Comparison of ENCODE assay signal across 8 mouse cellular contexts in genomic region chr5:111154586-111154985, GRCm38 (mm10).
A peak's percentile ranks its signal among the peaks of the same experiment; 100 is the strongest.
DNase-seq lines count a peak whose midpoint lies in the region; ATAC-seq and TF ChIP-seq lines count a peak whose summit lies in the region.

No protein-coding gene starts in this region.

- 33% methylated on average over 7 of the region's 7 CpGs for WGBS in midbrain, embryonic 11.5 days
- WGBS in midbrain, embryonic 15.5 days: 16% methylated on average over 7 of the region's 7 CpGs
- 16% methylated on average over 7 of the region's 7 CpGs for whole genome bisulfite sequencing in limb, embryonic 12.5 days
- WGBS in stomach, postnatal 0 days: 43% methylated on average over 7 of the region's 7 CpGs

- no peaks in the 10 kb centered on the region for H3K27me3 ChIP-seq in midbrain, embryonic 11.5 days (ENCODE audit: control insufficient read depth, insufficient read depth, low read length)
- H3K27me3 ChIP-seq in midbrain, embryonic 15.5 days (replicated peaks): no peaks in the 10 kb centered on the region
- no peaks in the 10 kb centered on the region for H3K27me3 ChIP-seq in limb, embryonic 12.5 days
- no peaks in the 10 kb centered on the region for H3K27me3 ChIP-seq in stomach, postnatal 0 days (ENCODE audit: control insufficient read depth, insufficient read depth, low read length)

- H3K9ac ChIP-seq in midbrain, embryonic 11.5 days (ENCODE audit: low read length): no peak overlapping the region
- H3K9ac ChIP-seq in midbrain, embryonic 15.5 days: no peak overlapping the region
- H3K9ac ChIP-seq in limb, embryonic 12.5 days (replicated peaks): no peak overlapping the region
- H3K9ac ChIP-seq in stomach, postnatal 0 days (ENCODE audit: low read length): no peak overlapping the region

- H3K27ac ChIP-seq in midbrain, embryonic 11.5 days (ENCODE audit: low read depth, low read length): no peak overlapping the region
- no peak overlapping the region for H3K27ac ChIP-seq in midbrain, embryonic 15.5 days
- H3K27ac ChIP-seq in limb, embryonic 12.5 days: peak overlapping the region; percentile 47
- H3K27ac ChIP-seq in stomach, postnatal 0 days (replicated peaks): peak overlapping the region; percentile 30; the same call in 1 of the 2 replicates

- DNase-seq in midbrain, embryonic 11.5 days (ENCODE audit: low spot score, missing footprints): no peak
- peak; percentile 61 for DNase-seq in heart, postnatal 25 days (ENCODE audit: low spot score)
- no peak for DNase-seq in stomach, postnatal 0 days (ENCODE audit: low spot score)
- no peak for DNase-seq in spleen, adult 12 weeks (ENCODE audit: low spot score)
- no peak for DNase-seq in thymus, postnatal 10 days (ENCODE audit: low spot score in 2 of 2)

- H3K4me2 ChIP-seq in midbrain, embryonic 11.5 days: no peak overlapping the region
- H3K4me2 ChIP-seq in midbrain, embryonic 15.5 days: no peak overlapping the region
- H3K4me2 ChIP-seq in limb, embryonic 12.5 days: peak overlapping the region; percentile 9
- no peak overlapping the region for H3K4me2 ChIP-seq in stomach, postnatal 0 days (replicated peaks; ENCODE audit: low read depth)

- TF ChIP-seq CTCF in stomach, postnatal 0 days (IDR thresholded peaks at IDR 0.05; ENCODE audit: low read depth): no peak

- peaks cover 27% of the 10 kb centered on the region for H3K4me1 ChIP-seq in midbrain, embryonic 11.5 days (ENCODE audit: control insufficient read depth, insufficient read depth, low read length)
- H3K4me1 ChIP-seq in midbrain, embryonic 15.5 days: peaks cover 52% of the 10 kb centered on the region
- H3K4me1 ChIP-seq in limb, embryonic 12.5 days (replicated peaks): peaks cover 57% of the 10 kb centered on the region
- no peaks in the 10 kb centered on the region for H3K4me1 ChIP-seq in stomach, postnatal 0 days (replicated peaks; ENCODE audit: control insufficient read depth, insufficient read depth)

- TF ChIP-seq EP300 in stomach, postnatal 0 days (optimal IDR thresholded peaks at IDR 0.05): no peak

- intact Hi-C loops in heart, postnatal 25 days (cut with DNase I): no loop called here

- no peak overlapping the region for H3K4me3 ChIP-seq in midbrain, embryonic 11.5 days (ENCODE audit: low read depth, low read length)
- H3K4me3 ChIP-seq in midbrain, embryonic 15.5 days: no peak overlapping the region
- H3K4me3 ChIP-seq in limb, embryonic 12.5 days (replicated peaks): no peak overlapping the region
- no peak overlapping the region for H3K4me3 ChIP-seq in stomach, postnatal 0 days (ENCODE audit: low read depth, low read length)

- H3K9me3 ChIP-seq in midbrain, embryonic 11.5 days (ENCODE audit: control insufficient read depth, low read length): no peaks in the 10 kb centered on the region
- H3K9me3 ChIP-seq in midbrain, embryonic 15.5 days: no peaks in the 10 kb centered on the region
- H3K9me3 ChIP-seq in limb, embryonic 12.5 days: no peaks in the 10 kb centered on the region
- no peaks in the 10 kb centered on the region for H3K9me3 ChIP-seq in stomach, postnatal 0 days (ENCODE audit: control insufficient read depth, low read length)

- H3K36me3 ChIP-seq in midbrain, embryonic 11.5 days (ENCODE audit: control insufficient read depth, insufficient read depth, low read length): no peaks in the 10 kb centered on the region
- no peaks in the 10 kb centered on the region for H3K36me3 ChIP-seq in midbrain, embryonic 15.5 days (replicated peaks)
- H3K36me3 ChIP-seq in limb, embryonic 12.5 days: no peaks in the 10 kb centered on the region
- no peaks in the 10 kb centered on the region for H3K36me3 ChIP-seq in stomach, postnatal 0 days (ENCODE audit: control insufficient read depth, insufficient read depth, low read length)

- peak; percentile 79 for ATAC-seq in midbrain, embryonic 11.5 days (ENCODE audit: low FRiP score)
- ATAC-seq in midbrain, embryonic 15.5 days (replicated peaks): no peak
- peak; percentile 76 for ATAC-seq in limb, embryonic 12.5 days (ENCODE audit: insufficient number of reproducible peaks, insufficient read depth, low FRiP score, low TSS enrichment, low read depth)
- peak; percentile 77; the same call in 1 of the 2 replicates for ATAC-seq in stomach, postnatal 0 days (ENCODE audit: low FRiP score, low TSS enrichment)
- ATAC-seq in frontal cortex, adult (ENCODE audit: low TSS enrichment): no peak

Comparison
In these comparisons a context has a peak if more than half of its experiments do, and no peak if none do; other contexts are left out.
1. ATAC-seq: peak in midbrain, embryonic 11.5 days (single experiment), limb, embryonic 12.5 days (single experiment) and stomach, postnatal 0 days (single experiment); none in midbrain, embryonic 15.5 days (single experiment) and frontal cortex, adult (single experiment).
2. H3K27ac ChIP-seq: peak in limb, embryonic 12.5 days (single experiment) and stomach, postnatal 0 days (single experiment); none in midbrain, embryonic 11.5 days (single experiment) and midbrain, embryonic 15.5 days (single experiment).